Mouse (Mus musculus) midbrain, embryonic 12.5 days (tissue): ENCODE measurements at regions not wholly inside any gene's neighbourhood (a gene's known extent, or its start where the extent isn't known, plus 50 kb on each side); places are given as distances from the start of the nearest gene placed in this dataset.

Source experiments
- ATAC-seq: fragments of 200-750 bp; cut with Nextera tagmentation; 2 replicates; pipeline ENCODE4 v1.8.0; 2017; ENCODE audit warnings: low read depth, moderate TSS enrichment, moderate library complexity; ENCODE audit not compliant: low FRiP score
- H3K27ac ChIP-seq: fragments of 300-500 bp; sonication (generic); replicated peaks from 2 replicates; pipeline ENCODE4 v1.5.1; 2016; ENCODE audit warnings: mild to moderate bottlenecking
- H3K27me3 ChIP-seq: fragments of 300-500 bp; sonication (generic); 2 replicates; pipeline ENCODE4 v1.6.1; 2016; ENCODE audit warnings: mild to moderate bottlenecking
- H3K36me3 ChIP-seq: fragments of 300-500 bp; sonication (generic); 2 replicates; pipeline ENCODE4 v1.6.1; 2016
- H3K4me1 ChIP-seq: fragments of 300-500 bp; sonication (generic); 2 replicates; pipeline ENCODE4 v1.6.1; 2016
- H3K4me2 ChIP-seq: fragments of 300-500 bp; sonication (generic); replicated peaks from 2 replicates; pipeline ENCODE4 v1.6.1; 2016; ENCODE audit warnings: mild to moderate bottlenecking, moderate library complexity
- H3K4me3 ChIP-seq: fragments of 300-500 bp; sonication (generic); 2 replicates; pipeline ENCODE4 v1.5.1; 2016; ENCODE audit warnings: mild to moderate bottlenecking
- H3K9ac ChIP-seq: fragments of 300-500 bp; sonication (generic); replicated peaks from 2 replicates; pipeline ENCODE4 v1.6.1; 2016; ENCODE audit warnings: mild to moderate bottlenecking, moderate library complexity
- H3K9me3 ChIP-seq: fragments of 300-500 bp; sonication (generic); 2 replicates; pipeline ENCODE4 v1.6.1; 2016; ENCODE audit warnings: mild to moderate bottlenecking
- WGBS: fragments of 180-500 bp; shearing (Covaris S2); methylation state at CpG from one replicate; pipeline ENCODE4 v1.1.7; 2016; 5-methylcytosine and 5-hydroxymethylcytosine counted together

DNA sequence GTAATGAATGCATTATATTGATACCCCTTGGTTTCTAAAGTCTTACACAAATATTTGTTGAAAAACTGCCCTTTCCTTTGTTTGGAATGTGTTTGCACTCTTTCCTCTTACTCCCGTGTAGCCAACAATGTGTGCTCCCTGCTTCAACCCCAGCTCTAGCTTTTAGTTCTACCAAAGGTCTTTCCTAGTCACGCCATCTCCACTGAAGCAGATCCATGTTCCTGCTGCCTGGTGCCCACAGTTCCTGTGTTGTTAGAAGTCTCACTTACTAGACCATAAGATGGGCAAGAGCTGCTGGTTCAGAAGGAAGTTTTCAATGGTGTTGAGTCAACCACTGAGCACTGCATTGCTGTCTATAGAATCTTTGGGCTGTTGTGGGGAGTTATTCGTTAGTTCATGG lies 137.0 kb downstream of the Klf5 start:
- ATAC-seq = no peak
- whole genome bisulfite sequencing = 80% methylated on average over 3 of the region's 3 CpGs
- Histone ChIP-seq H3K27me3 (no peaks in the 10 kb centered on the region), H3K4me3 (no peak overlapping the region), H3K4me1 (no peaks in the 10 kb centered on the region), H3K9me3 (no peaks in the 10 kb centered on the region), H3K27ac (no peak overlapping the region), H3K4me2 (no peak overlapping the region), H3K36me3 (no peaks in the 10 kb centered on the region), H3K9ac (no peak overlapping the region)

DNA sequence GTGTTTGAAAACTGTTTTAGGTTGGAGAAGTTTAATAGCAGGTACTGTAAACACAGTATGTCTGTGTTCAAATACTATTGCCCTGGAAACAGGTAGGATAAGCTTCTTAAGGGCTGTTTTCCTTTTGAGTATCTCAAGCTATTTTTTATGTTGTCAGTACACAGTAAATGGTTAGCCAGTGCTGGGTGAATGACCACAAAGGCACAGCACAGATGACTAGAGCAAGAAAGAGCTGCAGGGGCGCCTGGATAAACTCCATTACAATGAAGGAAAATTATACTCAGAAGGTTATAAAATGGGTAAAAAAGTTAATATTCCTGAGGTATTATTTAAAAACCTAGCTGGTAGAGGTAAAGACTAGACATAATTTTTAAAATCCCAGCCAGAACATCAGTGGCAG lies 137.6 kb downstream of the Klf5 start:
- Histone ChIP-seq H3K36me3 (no peaks in the 10 kb centered on the region), H3K4me1 (no peaks in the 10 kb centered on the region), H3K9me3 (no peaks in the 10 kb centered on the region), H3K4me3 (no peak overlapping the region), H3K4me2 (no peak overlapping the region), H3K9ac (no peak overlapping the region), H3K27ac (no peak overlapping the region), H3K27me3 (no peaks in the 10 kb centered on the region)
- no peak for ATAC-seq
- WGBS = 80% methylated on average over 1 of the region's 1 CpGs

DNA sequence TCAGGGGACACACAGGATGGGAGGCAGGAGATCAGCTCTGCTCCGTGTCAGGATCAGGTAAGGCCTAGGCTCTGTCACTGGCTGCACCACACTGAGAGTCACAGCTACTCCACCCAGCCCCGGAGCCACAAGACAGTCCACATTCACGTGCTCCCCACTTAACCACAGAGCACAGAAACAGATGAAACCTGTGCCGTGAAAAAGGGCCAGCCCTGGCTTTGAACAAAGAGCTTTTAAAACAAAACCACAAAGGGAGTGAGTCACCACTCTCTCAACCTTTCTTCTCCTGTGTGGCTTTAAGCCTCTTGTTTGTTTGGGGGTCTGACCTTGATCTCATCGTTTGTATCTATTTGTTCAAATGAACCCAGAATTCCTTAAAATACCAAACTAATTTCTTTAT lies 150.6 kb downstream of the Klf5 start:
- no peak overlapping the region for H3K9ac ChIP-seq

GRCm38 (mm10) chr14:99449870-99450269 lies 151.4 kb downstream of the Klf5 start:
- H3K27me3 ChIP-seq = no peaks in the 10 kb centered on the region
- no peak overlapping the region for H3K4me2 ChIP-seq
- no peaks in the 10 kb centered on the region for H3K4me1 ChIP-seq
- H3K4me3 ChIP-seq = no peak overlapping the region
- no peak for ATAC-seq
- H3K27ac ChIP-seq = no peak overlapping the region
- H3K9me3 ChIP-seq = no peaks in the 10 kb centered on the region
- no peak overlapping the region for H3K9ac ChIP-seq
- 90% methylated on average over 5 of the region's 5 CpGs for WGBS
- no peaks in the 10 kb centered on the region for H3K36me3 ChIP-seq

More for the DNA sequence above, 150.6 kb downstream of the Klf5 start:
- no peaks in the 10 kb centered on the region for H3K27me3 ChIP-seq
- H3K9me3 ChIP-seq = no peaks in the 10 kb centered on the region
- H3K36me3 ChIP-seq = no peaks in the 10 kb centered on the region
- 55% methylated on average over 5 of the region's 5 CpGs for WGBS
- H3K4me2 ChIP-seq = no peak overlapping the region
- no peaks in the 10 kb centered on the region for H3K4me1 ChIP-seq
- H3K4me3 ChIP-seq = no peak overlapping the region
- no peak overlapping the region for H3K27ac ChIP-seq
- no peak for ATAC-seq

GRCm38 (mm10) chr14:99451110-99451795 lies 152.8 kb downstream of the Klf5 start:
- H3K4me3 ChIP-seq = no peak overlapping the region
- H3K27me3 ChIP-seq = no peaks in the 10 kb centered on the region
- no peaks in the 10 kb centered on the region for H3K9me3 ChIP-seq
- no peak overlapping the region for H3K4me2 ChIP-seq
- no peak for ATAC-seq
- H3K27ac ChIP-seq = no peak overlapping the region
- H3K9ac ChIP-seq = no peak overlapping the region
- no peaks in the 10 kb centered on the region for H3K4me1 ChIP-seq
- WGBS = 88% methylated on average over 11 of the region's 11 CpGs
- H3K36me3 ChIP-seq = no peaks in the 10 kb centered on the region

- Histone ChIP-seq H3K9ac (no peak overlapping the region), H3K4me3 (no peak overlapping the region), H3K4me2 (no peak overlapping the region), H3K4me1 (no peaks in the 10 kb centered on the region), H3K36me3 (no peaks in the 10 kb centered on the region), H3K27me3 (no peaks in the 10 kb centered on the region), H3K9me3 (no peaks in the 10 kb centered on the region), H3K27ac (no peak overlapping the region)
- no peak for ATAC-seq
- 89% methylated on average over 12 of the region's 12 CpGs for WGBS
Observed at GRCm38 (mm10) chr14:99453916-99454315, 155.4 kb downstream of the Klf5 start.

- 92% methylated on average over 10 of the region's 10 CpGs for WGBS
- Histone ChIP-seq H3K4me1 (no peaks in the 10 kb centered on the region), H3K27ac (no peak overlapping the region), H3K9me3 (no peaks in the 10 kb centered on the region), H3K4me2 (no peak overlapping the region), H3K4me3 (no peak overlapping the region), H3K9ac (no peak overlapping the region), H3K27me3 (no peaks in the 10 kb centered on the region), H3K36me3 (no peaks in the 10 kb centered on the region)
- ATAC-seq = no peak
Observed at GRCm38 (mm10) chr14:99456555-99456954, 158.1 kb downstream of the Klf5 start.

GRCm38 (mm10) chr14:99457573-99457972 lies 159.1 kb downstream of the Klf5 start:
- Histone ChIP-seq H3K9ac (no peak overlapping the region), H3K4me2 (no peak overlapping the region), H3K4me1 (no peaks in the 10 kb centered on the region), H3K27me3 (no peaks in the 10 kb centered on the region), H3K9me3 (no peaks in the 10 kb centered on the region), H3K27ac (no peak overlapping the region), H3K36me3 (no peaks in the 10 kb centered on the region), H3K4me3 (no peak overlapping the region)
- WGBS = 82% methylated on average over 6 of the region's 6 CpGs
- no peak for ATAC-seq

- no peaks in the 10 kb centered on the region for H3K9me3 ChIP-seq
- H3K36me3 ChIP-seq = no peaks in the 10 kb centered on the region
- no peaks in the 10 kb centered on the region for H3K4me1 ChIP-seq
- ATAC-seq = no peak
- H3K9ac ChIP-seq = no peak overlapping the region
- H3K4me2 ChIP-seq = no peak overlapping the region
- 92% methylated on average over 2 of the region's 2 CpGs for WGBS
- H3K4me3 ChIP-seq = no peak overlapping the region
- no peak overlapping the region for H3K27ac ChIP-seq
- H3K27me3 ChIP-seq = no peaks in the 10 kb centered on the region
Observed at GRCm38 (mm10) chr14:99472111-99472510, 173.6 kb downstream of the Klf5 start.

GRCm38 (mm10) chr14:99475271-99475670 lies 176.8 kb downstream of the Klf5 start:
- Histone ChIP-seq H3K27me3 (no peaks in the 10 kb centered on the region), H3K4me2 (no peak overlapping the region), H3K4me1 (no peaks in the 10 kb centered on the region), H3K9me3 (no peaks in the 10 kb centered on the region), H3K9ac (no peak overlapping the region), H3K4me3 (no peak overlapping the region), H3K27ac (no peak overlapping the region), H3K36me3 (no peaks in the 10 kb centered on the region)
- 70% methylated on average over 8 of the region's 8 CpGs for WGBS
- ATAC-seq = no peak

GRCm38 (mm10) chr14:99480325-99481077 lies 182.0 kb downstream of the Klf5 start:
- Histone ChIP-seq H3K36me3 (no peaks in the 10 kb centered on the region), H3K9ac (no peak overlapping the region), H3K9me3 (no peaks in the 10 kb centered on the region), H3K4me2 (no peak overlapping the region), H3K4me1 (no peaks in the 10 kb centered on the region), H3K27ac (no peak overlapping the region), H3K4me3 (no peak overlapping the region), H3K27me3 (no peaks in the 10 kb centered on the region)
- ATAC-seq = no peak
- WGBS = 63% methylated on average over 10 of the region's 10 CpGs

DNA sequence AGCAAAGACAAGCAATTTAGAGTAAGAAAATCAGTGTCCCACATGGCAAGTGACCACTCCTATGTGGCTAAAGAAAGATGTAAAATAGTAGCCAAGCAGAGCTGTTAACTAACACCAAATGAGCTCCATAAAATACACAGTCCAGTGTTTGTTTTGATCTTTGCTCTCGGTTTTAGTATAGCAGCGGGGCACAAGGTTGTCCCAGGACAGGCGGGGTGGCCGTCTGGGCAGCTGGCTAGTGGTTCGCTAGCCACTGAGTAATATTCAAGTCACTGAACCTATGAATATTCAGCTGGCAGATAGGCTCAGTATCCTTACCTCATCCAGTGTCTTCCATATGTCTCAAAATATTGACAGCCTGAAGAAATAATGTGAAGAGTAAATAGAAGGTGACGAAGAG lies 189.5 kb downstream of the Klf5 start:
- WGBS = 71% methylated on average over 6 of the region's 6 CpGs
- Histone ChIP-seq H3K9ac (no peak overlapping the region), H3K9me3 (no peaks in the 10 kb centered on the region), H3K4me1 (no peaks in the 10 kb centered on the region), H3K36me3 (no peaks in the 10 kb centered on the region), H3K27me3 (no peaks in the 10 kb centered on the region), H3K4me3 (no peak overlapping the region), H3K4me2 (no peak overlapping the region), H3K27ac (no peak overlapping the region)
- ATAC-seq = no peak
